Mouse (Mus musculus) liver, embryonic 14.5 days (tissue): ENCODE data around the gene Cyp2a5.
"Not testable (repeated sequence)": the region's sequence is repeated elsewhere in the genome, so short reads cannot be mapped to it uniquely, and the experiment has no call there.

Experiments
- CTCF ChIP-seq: IDR thresholded peaks from 2 replicates; pipeline ENCODE4 v1.5.1; 2016; ENCODE audit warnings: antibody characterized with exemption, low read depth, control low read depth
- EP300 ChIP-seq: IDR thresholded peaks from 2 replicates; pipeline ENCODE4 v1.6.1; 2016; ENCODE audit warnings: antibody characterized with exemption, low read depth

DNA sequence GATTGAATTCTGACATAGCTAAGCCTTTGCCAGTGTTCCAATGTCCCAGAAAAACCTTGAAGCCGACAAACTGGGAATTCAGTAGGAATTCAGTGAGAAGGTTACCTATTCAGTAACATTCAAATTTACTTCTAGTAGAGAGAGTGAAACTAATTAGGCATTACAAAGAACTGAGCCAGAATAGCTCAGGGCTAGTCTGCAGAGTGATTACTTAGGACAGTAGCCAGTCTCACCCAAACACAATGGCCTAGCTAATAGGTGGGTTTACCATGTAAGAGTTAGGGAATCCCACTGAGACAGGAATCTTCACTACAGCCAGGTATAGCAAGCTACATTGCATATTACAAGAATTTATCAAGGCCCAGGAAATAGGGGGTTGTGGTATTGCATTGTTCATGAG is 49.1 kb upstream of the Cyp2a5 start:
- TF ChIP-seq CTCF, EP300: not testable (repeated sequence)
